Mouse (Mus musculus): ENCODE measurements around the gene Ackr4. TPM values are rescaled to one million over a fixed set of nuclear protein-coding genes. Genes with fewer than 3 reads are reported as not detected.

Gene Ackr4
- polyA plus RNA-seq, 1 experiment from 2014 or later = 1.3 TPM

- Histone ChIP-seq H3K4me2 (replicated peaks; ENCODE audit: low read depth, low read length) (no peak overlapping the region), H3K4me1 (ENCODE audit: control insufficient read depth, insufficient read depth, low read length) (no peaks in the 10 kb centered on the region), H3K27me3 (ENCODE audit: control insufficient read depth, insufficient read depth, low read length) (no peaks in the 10 kb centered on the region), H3K4me3 (ENCODE audit: low read length) (no peak overlapping the region), H3K36me3 (ENCODE audit: control insufficient read depth, insufficient read depth, low read length) (peaks cover 50% of the 10 kb centered on the region), H3K9ac (ENCODE audit: low read depth, low read length) (no peak overlapping the region), H3K9me3 (ENCODE audit: control insufficient read depth, low read length) (no peaks in the 10 kb centered on the region), H3K27ac (ENCODE audit: low read depth, low read length) (no peak overlapping the region)
- 88% methylated on average over 4 of the region's 4 CpGs for whole genome bisulfite sequencing
- ATAC-seq (ENCODE audit: low FRiP score, low TSS enrichment) = no peak
Measured at GRCm38 (mm10) chr9:104043676-104044075, 83.1 kb downstream of the Ackr4 start.

- Histone ChIP-seq H3K27me3 (ENCODE audit: control insufficient read depth, insufficient read depth, low read length) (no peaks in the 10 kb centered on the region), H3K36me3 (ENCODE audit: control insufficient read depth, insufficient read depth, low read length) (peaks cover 43% of the 10 kb centered on the region; the same call in 1 of the 2 replicates), H3K27ac (ENCODE audit: low read depth, low read length) (no peak within 1 kb of the TSS), H3K4me2 (replicated peaks; ENCODE audit: low read depth, low read length) (no peak within 1 kb of the TSS), H3K9me3 (ENCODE audit: control insufficient read depth, low read length) (no peaks in the 10 kb centered on the region), H3K4me1 (ENCODE audit: control insufficient read depth, insufficient read depth, low read length) (no peaks in the 10 kb centered on the region), H3K9ac (ENCODE audit: low read depth, low read length) (no peak within 1 kb of the TSS), H3K4me3 (ENCODE audit: low read length) (no peak within 1 kb of the TSS)
- ATAC-seq (ENCODE audit: low FRiP score, low TSS enrichment) = no peak
- 77% methylated on average over 2 of the region's 2 CpGs for WGBS
Measured at GRCm38 (mm10) chr9:104040362-104040761, 86.4 kb downstream of the Ackr4 start, which contains the start of gene Gm28305. Gene Gm28305 (plus strand): TSS chr9:104040662.

GRCm38 (mm10) chr9:104039742-104040141, 87.0 kb downstream of the Ackr4 start:
- Histone ChIP-seq H3K27ac (ENCODE audit: low read depth, low read length) (no peak overlapping the region), H3K9me3 (ENCODE audit: control insufficient read depth, low read length) (no peaks in the 10 kb centered on the region), H3K4me1 (ENCODE audit: control insufficient read depth, insufficient read depth, low read length) (no peaks in the 10 kb centered on the region), H3K36me3 (ENCODE audit: control insufficient read depth, insufficient read depth, low read length) (peaks cover 42% of the 10 kb centered on the region; the same call in 1 of the 2 replicates), H3K4me2 (replicated peaks; ENCODE audit: low read depth, low read length) (no peak overlapping the region), H3K4me3 (ENCODE audit: low read length) (no peak overlapping the region), H3K9ac (ENCODE audit: low read depth, low read length) (no peak overlapping the region), H3K27me3 (ENCODE audit: control insufficient read depth, insufficient read depth, low read length) (no peaks in the 10 kb centered on the region)
- WGBS = 85% methylated on average over 4 of the region's 4 CpGs
- no peak for ATAC-seq (ENCODE audit: low FRiP score, low TSS enrichment)

GRCm38 (mm10) chr9:104039031-104039695, 87.6 kb downstream of the Ackr4 start:
- Histone ChIP-seq H3K4me2 (replicated peaks; ENCODE audit: low read depth, low read length) (no peak overlapping the region), H3K4me1 (ENCODE audit: control insufficient read depth, insufficient read depth, low read length) (no peaks in the 10 kb centered on the region), H3K36me3 (ENCODE audit: control insufficient read depth, insufficient read depth, low read length) (peaks cover 39% of the 10 kb centered on the region; the same call in 1 of the 2 replicates), H3K9me3 (ENCODE audit: control insufficient read depth, low read length) (no peaks in the 10 kb centered on the region), H3K27me3 (ENCODE audit: control insufficient read depth, insufficient read depth, low read length) (no peaks in the 10 kb centered on the region), H3K27ac (ENCODE audit: low read depth, low read length) (no peak overlapping the region), H3K4me3 (ENCODE audit: low read length) (no peak overlapping the region), H3K9ac (ENCODE audit: low read depth, low read length) (no peak overlapping the region)
- WGBS = 92% methylated on average over 21 of the region's 21 CpGs
- no peak for ATAC-seq (ENCODE audit: low FRiP score, low TSS enrichment)

GRCm38 (mm10) chr9:104038266-104038665, 88.5 kb downstream of the Ackr4 start:
- no peak for ATAC-seq (ENCODE audit: low FRiP score, low TSS enrichment)
- peaks cover 39% of the 10 kb centered on the region; the same call in 1 of the 2 replicates for H3K36me3 ChIP-seq (ENCODE audit: control insufficient read depth, insufficient read depth, low read length)
- no peak overlapping the region for H3K9ac ChIP-seq (ENCODE audit: low read depth, low read length)
- H3K27me3 ChIP-seq (ENCODE audit: control insufficient read depth, insufficient read depth, low read length) = no peaks in the 10 kb centered on the region
- 93% methylated on average over 13 of the region's 13 CpGs for WGBS
- no peak overlapping the region for H3K27ac ChIP-seq (ENCODE audit: low read depth, low read length)
- no peak overlapping the region for H3K4me3 ChIP-seq (ENCODE audit: low read length)
- no peaks in the 10 kb centered on the region for H3K9me3 ChIP-seq (ENCODE audit: control insufficient read depth, low read length)
- no peaks in the 10 kb centered on the region for H3K4me1 ChIP-seq (ENCODE audit: control insufficient read depth, insufficient read depth, low read length)
- H3K4me2 ChIP-seq (replicated peaks; ENCODE audit: low read depth, low read length) = no peak overlapping the region

GRCm38 (mm10) chr9:104035261-104036015, 91.3 kb downstream of the Ackr4 start:
- 53% methylated on average over 24 of the region's 24 CpGs for WGBS
- Histone ChIP-seq H3K27me3 (ENCODE audit: control insufficient read depth, insufficient read depth, low read length) (no peaks in the 10 kb centered on the region), H3K4me3 (ENCODE audit: low read length) (no peak overlapping the region), H3K9me3 (ENCODE audit: control insufficient read depth, low read length) (no peaks in the 10 kb centered on the region), H3K36me3 (ENCODE audit: control insufficient read depth, insufficient read depth, low read length) (peaks cover 29% of the 10 kb centered on the region; the same call in 1 of the 2 replicates), H3K9ac (ENCODE audit: low read depth, low read length) (no peak overlapping the region), H3K4me2 (replicated peaks; ENCODE audit: low read depth, low read length) (no peak overlapping the region), H3K27ac (ENCODE audit: low read depth, low read length) (no peak overlapping the region), H3K4me1 (ENCODE audit: control insufficient read depth, insufficient read depth, low read length) (no peaks in the 10 kb centered on the region)
- ATAC-seq (ENCODE audit: low FRiP score, low TSS enrichment) = no peak

- H3K27ac ChIP-seq (ENCODE audit: low read depth, low read length) = no peak overlapping the region
- no peaks in the 10 kb centered on the region for H3K27me3 ChIP-seq (ENCODE audit: control insufficient read depth, insufficient read depth, low read length)
- H3K36me3 ChIP-seq (ENCODE audit: control insufficient read depth, insufficient read depth, low read length) = peaks cover 29% of the 10 kb centered on the region; the same call in 1 of the 2 replicates
- H3K4me1 ChIP-seq (ENCODE audit: control insufficient read depth, insufficient read depth, low read length) = no peaks in the 10 kb centered on the region
- H3K4me2 ChIP-seq (replicated peaks; ENCODE audit: low read depth, low read length) = no peak overlapping the region
- 85% methylated on average over 6 of the region's 6 CpGs for WGBS
- no peak overlapping the region for H3K4me3 ChIP-seq (ENCODE audit: low read length)
- no peak for ATAC-seq (ENCODE audit: low FRiP score, low TSS enrichment)
- H3K9ac ChIP-seq (ENCODE audit: low read depth, low read length) = no peak overlapping the region
- no peaks in the 10 kb centered on the region for H3K9me3 ChIP-seq (ENCODE audit: control insufficient read depth, low read length)
Measured at GRCm38 (mm10) chr9:104034718-104035117, 92.0 kb downstream of the Ackr4 start.

GRCm38 (mm10) chr9:104034231-104034630, 92.5 kb downstream of the Ackr4 start:
- Histone ChIP-seq H3K36me3 (ENCODE audit: control insufficient read depth, insufficient read depth, low read length) (peaks cover 28% of the 10 kb centered on the region; the same call in 1 of the 2 replicates), H3K27ac (ENCODE audit: low read depth, low read length) (no peak overlapping the region), H3K27me3 (ENCODE audit: control insufficient read depth, insufficient read depth, low read length) (no peaks in the 10 kb centered on the region), H3K9ac (ENCODE audit: low read depth, low read length) (no peak overlapping the region), H3K9me3 (ENCODE audit: control insufficient read depth, low read length) (no peaks in the 10 kb centered on the region), H3K4me1 (ENCODE audit: control insufficient read depth, insufficient read depth, low read length) (no peaks in the 10 kb centered on the region), H3K4me2 (replicated peaks; ENCODE audit: low read depth, low read length) (no peak overlapping the region), H3K4me3 (ENCODE audit: low read length) (no peak overlapping the region)
- ATAC-seq (ENCODE audit: low FRiP score, low TSS enrichment) = no peak
- 87% methylated on average over 8 of the region's 8 CpGs for WGBS

Measured in kidney, embryonic 14.5 days (tissue).